Mouse (Mus musculus): Measurements from ENCODE around the gene Fam222b. TPM values are rescaled to one million over a fixed set of nuclear protein-coding genes. Genes with fewer than 3 reads are reported as not detected.

Fam222b gene
- polyA plus RNA-seq, 1 experiment from 2014 or later = 10.6 TPM

GRCm38 (mm10) chr11:78062563-78062962 is 31.9 kb upstream of the Fam222b start:
- ATAC-seq = no peak
- H3K9ac ChIP-seq (ENCODE audit: low read depth, low read length) = no peak overlapping the region
- TF ChIP-seq CTCF (IDR thresholded peaks at IDR 0.05; ENCODE audit: low read depth) = no peak
- no peak overlapping the region for H3K4me2 ChIP-seq (replicated peaks; ENCODE audit: low read depth)
- H3K27me3 ChIP-seq (replicated peaks; ENCODE audit: control insufficient read depth, insufficient read depth, low read length) = no peaks in the 10 kb centered on the region
- no peak overlapping the region for H3K27ac ChIP-seq (ENCODE audit: low read depth, low read length)
- H3K9me3 ChIP-seq (ENCODE audit: control insufficient read depth) = no peaks in the 10 kb centered on the region
- peaks cover 8% of the 10 kb centered on the region for H3K36me3 ChIP-seq (ENCODE audit: control insufficient read depth, insufficient read depth)
- WGBS = 77% methylated on average over 1 of the region's 1 CpGs
- no peak overlapping the region for H3K4me3 ChIP-seq (ENCODE audit: low read depth, low read length)
- peaks cover 3% of the 10 kb centered on the region; the same call in 1 of the 2 replicates for H3K4me1 ChIP-seq (replicated peaks; ENCODE audit: control insufficient read depth, insufficient read depth, low read length)

DNA sequence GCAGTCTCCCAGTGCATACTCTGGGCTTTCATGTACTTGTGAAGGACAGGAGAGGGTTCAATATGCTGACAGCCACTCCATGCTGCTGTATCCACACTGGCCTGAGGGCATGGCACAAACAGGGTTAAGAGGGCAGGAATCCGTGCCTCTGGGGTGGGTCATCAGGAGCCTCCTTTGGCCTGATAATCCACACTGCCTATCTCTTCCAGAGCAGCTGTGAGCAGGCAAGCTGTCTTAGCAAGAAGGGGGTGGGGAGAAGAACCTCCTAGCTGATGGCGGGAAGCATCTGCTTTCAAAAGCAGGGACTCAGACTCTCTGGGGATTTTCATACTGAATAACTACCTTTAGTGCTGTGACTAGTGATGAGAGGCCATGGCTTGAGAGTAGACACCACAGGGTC is 28.6 kb upstream of the Fam222b start:
- TF ChIP-seq CTCF (IDR thresholded peaks at IDR 0.05; ENCODE audit: low read depth) = no peak
- Histone ChIP-seq H3K9me3 (ENCODE audit: control insufficient read depth) (no peaks in the 10 kb centered on the region), H3K9ac (ENCODE audit: low read depth, low read length) (no peak overlapping the region), H3K27me3 (replicated peaks; ENCODE audit: control insufficient read depth, insufficient read depth, low read length) (no peaks in the 10 kb centered on the region), H3K4me2 (replicated peaks; ENCODE audit: low read depth) (no peak overlapping the region), H3K36me3 (ENCODE audit: control insufficient read depth, insufficient read depth) (no peaks in the 10 kb centered on the region), H3K4me3 (ENCODE audit: low read depth, low read length) (no peak overlapping the region), H3K4me1 (replicated peaks; ENCODE audit: control insufficient read depth, insufficient read depth, low read length) (no peaks in the 10 kb centered on the region; the same call in 1 of the 2 replicates), H3K27ac (ENCODE audit: low read depth, low read length) (no peak overlapping the region)
- ATAC-seq = no peak
- WGBS = 47% methylated on average over 2 of the region's 2 CpGs

GRCm38 (mm10) chr11:78066641-78067040 is 27.8 kb upstream of the Fam222b start:
- Histone ChIP-seq H3K27me3 (replicated peaks; ENCODE audit: control insufficient read depth, insufficient read depth, low read length) (no peaks in the 10 kb centered on the region), H3K36me3 (ENCODE audit: control insufficient read depth, insufficient read depth) (no peaks in the 10 kb centered on the region), H3K4me2 (replicated peaks; ENCODE audit: low read depth) (no peak overlapping the region), H3K27ac (ENCODE audit: low read depth, low read length) (no peak overlapping the region), H3K9ac (ENCODE audit: low read depth, low read length) (no peak overlapping the region), H3K4me1 (replicated peaks; ENCODE audit: control insufficient read depth, insufficient read depth, low read length) (no peaks in the 10 kb centered on the region; the same call in 1 of the 2 replicates), H3K9me3 (ENCODE audit: control insufficient read depth) (no peaks in the 10 kb centered on the region), H3K4me3 (ENCODE audit: low read depth, low read length) (no peak overlapping the region)
- WGBS = 81% methylated on average over 2 of the region's 2 CpGs
- TF ChIP-seq CTCF (IDR thresholded peaks at IDR 0.05; ENCODE audit: low read depth) = no peak
- no peak for ATAC-seq

DNA sequence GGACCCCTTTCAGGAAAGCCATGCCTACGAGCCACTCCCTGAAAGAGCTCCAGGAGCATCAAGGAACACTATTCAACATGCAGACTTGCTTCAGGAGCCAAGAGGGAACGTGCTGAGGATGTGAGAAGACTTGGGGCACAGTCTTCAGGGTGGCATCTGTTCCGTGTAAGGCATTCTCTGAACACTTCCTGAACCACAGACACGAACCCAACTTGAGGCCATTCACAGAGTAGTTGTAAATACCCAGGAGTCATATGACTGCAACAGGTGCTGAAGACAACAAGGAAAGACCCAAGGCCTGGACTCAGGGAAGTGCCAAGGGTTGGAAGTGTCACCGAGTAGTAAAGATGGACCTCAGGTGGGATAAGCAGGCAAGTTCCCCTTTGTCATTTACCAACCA is 26.9 kb upstream of the Fam222b start:
- no peaks in the 10 kb centered on the region; the same call in 1 of the 2 replicates for H3K4me1 ChIP-seq (replicated peaks; ENCODE audit: control insufficient read depth, insufficient read depth, low read length)
- no peak for TF ChIP-seq CTCF (IDR thresholded peaks at IDR 0.05; ENCODE audit: low read depth)
- H3K36me3 ChIP-seq (ENCODE audit: control insufficient read depth, insufficient read depth) = 0 out of 2 replicates have a peak, but pooled peaks cover 4% of the 10 kb centered on the region
- H3K4me3 ChIP-seq (ENCODE audit: low read depth, low read length) = no peak overlapping the region
- H3K27me3 ChIP-seq (replicated peaks; ENCODE audit: control insufficient read depth, insufficient read depth, low read length) = no peaks in the 10 kb centered on the region
- H3K27ac ChIP-seq (ENCODE audit: low read depth, low read length) = 0 out of 2 replicates have a peak overlapping the region, but pooled peaks have one; percentile 7
- H3K4me2 ChIP-seq (replicated peaks; ENCODE audit: low read depth) = no peak overlapping the region
- no peaks in the 10 kb centered on the region for H3K9me3 ChIP-seq (ENCODE audit: control insufficient read depth)
- 0 out of 2 replicates have a peak, but pooled peaks have one; percentile 29 for ATAC-seq
- 57% methylated on average over 5 of the region's 5 CpGs for WGBS
- H3K9ac ChIP-seq (ENCODE audit: low read depth, low read length) = no peak overlapping the region

- H3K4me3 ChIP-seq (ENCODE audit: low read depth, low read length) = no peak overlapping the region
- no peak overlapping the region for H3K9ac ChIP-seq (ENCODE audit: low read depth, low read length)
- H3K36me3 ChIP-seq (ENCODE audit: control insufficient read depth, insufficient read depth) = peaks cover 18% of the 10 kb centered on the region
- H3K27ac ChIP-seq (ENCODE audit: low read depth, low read length) = no peak overlapping the region
- no peaks in the 10 kb centered on the region for H3K27me3 ChIP-seq (replicated peaks; ENCODE audit: control insufficient read depth, insufficient read depth, low read length)
- no peak for TF ChIP-seq CTCF (IDR thresholded peaks at IDR 0.05; ENCODE audit: low read depth)
- H3K4me1 ChIP-seq (replicated peaks; ENCODE audit: control insufficient read depth, insufficient read depth, low read length) = no peaks in the 10 kb centered on the region; the same call in 1 of the 2 replicates
- ATAC-seq = no peak
- WGBS = 78% methylated on average over 5 of the region's 5 CpGs
- H3K9me3 ChIP-seq (ENCODE audit: control insufficient read depth) = no peaks in the 10 kb centered on the region
- H3K4me2 ChIP-seq (replicated peaks; ENCODE audit: low read depth) = no peak overlapping the region
Measured at GRCm38 (mm10) chr11:78069130-78069529, 25.3 kb upstream of the Fam222b start.

DNA sequence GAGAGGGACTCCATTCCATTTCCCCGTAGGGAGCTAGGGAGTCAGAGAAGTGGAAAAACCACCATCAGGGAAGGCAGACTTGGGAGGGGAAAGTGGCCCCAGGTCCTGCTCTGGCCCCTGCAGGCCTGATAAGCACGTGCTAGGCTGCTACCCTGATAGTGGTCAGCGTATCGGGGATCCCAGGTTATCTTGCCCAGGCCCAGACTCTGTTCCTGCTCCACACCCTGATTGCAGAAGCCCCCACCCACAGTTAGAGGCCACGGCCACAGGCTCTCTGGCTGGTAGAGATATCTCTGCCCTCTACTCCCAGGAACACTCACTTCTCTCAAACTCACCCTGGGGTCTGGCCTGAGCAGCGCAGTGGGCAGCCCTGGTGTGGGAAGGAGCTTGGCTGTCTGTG is 24.8 kb upstream of the Fam222b start:
- Histone ChIP-seq H3K27ac (ENCODE audit: low read depth, low read length) (no peak overlapping the region), H3K9me3 (ENCODE audit: control insufficient read depth) (no peaks in the 10 kb centered on the region), H3K9ac (ENCODE audit: low read depth, low read length) (no peak overlapping the region), H3K36me3 (ENCODE audit: control insufficient read depth, insufficient read depth) (peaks cover 23% of the 10 kb centered on the region), H3K27me3 (replicated peaks; ENCODE audit: control insufficient read depth, insufficient read depth, low read length) (no peaks in the 10 kb centered on the region), H3K4me2 (replicated peaks; ENCODE audit: low read depth) (no peak overlapping the region), H3K4me1 (replicated peaks; ENCODE audit: control insufficient read depth, insufficient read depth, low read length) (no peaks in the 10 kb centered on the region; the same call in 1 of the 2 replicates), H3K4me3 (ENCODE audit: low read depth, low read length) (no peak overlapping the region)
- ATAC-seq = no peak
- no peak for TF ChIP-seq CTCF (IDR thresholded peaks at IDR 0.05; ENCODE audit: low read depth)
- WGBS = 62% methylated on average over 6 of the region's 6 CpGs

GRCm38 (mm10) chr11:78071938-78072337 is 22.5 kb upstream of the Fam222b start:
- no peak overlapping the region for H3K9ac ChIP-seq (ENCODE audit: low read depth, low read length)
- ATAC-seq = no peak
- TF ChIP-seq CTCF (IDR thresholded peaks at IDR 0.05; ENCODE audit: low read depth) = no peak
- H3K4me1 ChIP-seq (replicated peaks; ENCODE audit: control insufficient read depth, insufficient read depth, low read length) = no peaks in the 10 kb centered on the region; the same call in 1 of the 2 replicates
- H3K9me3 ChIP-seq (ENCODE audit: control insufficient read depth) = no peaks in the 10 kb centered on the region
- peaks cover 39% of the 10 kb centered on the region for H3K36me3 ChIP-seq (ENCODE audit: control insufficient read depth, insufficient read depth)
- H3K4me2 ChIP-seq (replicated peaks; ENCODE audit: low read depth) = no peak overlapping the region
- 87% methylated on average over 5 of the region's 5 CpGs for WGBS
- H3K27ac ChIP-seq (ENCODE audit: low read depth, low read length) = no peak overlapping the region
- H3K27me3 ChIP-seq (replicated peaks; ENCODE audit: control insufficient read depth, insufficient read depth, low read length) = no peaks in the 10 kb centered on the region
- H3K4me3 ChIP-seq (ENCODE audit: low read depth, low read length) = no peak overlapping the region

Data from intestine, postnatal 0 days (tissue).